Mouse (Mus musculus) gastrocnemius, adult 2 months (tissue): ENCODE data around the gene Myef2. TPM values are rescaled to one million over a fixed set of nuclear protein-coding genes. Genes with fewer than 3 reads are reported as not detected.

Experiments
- DNase-seq: peaks from one replicate; pipeline ENCODE4 v3.0.0; 2022
- H3K27ac ChIP-seq: fragments of 200-600 bp; 2 replicates; pipeline ENCODE4 v1.8.1; 2022; ENCODE audit warnings: mild to moderate bottlenecking
- H3K4me3 ChIP-seq: fragments of 200-600 bp; 2 replicates; pipeline ENCODE4 v1.8.1; 2022; ENCODE audit warnings: mild to moderate bottlenecking, moderate library complexity
- CTCF ChIP-seq: fragments of 200-600 bp; IDR thresholded peaks from 2 replicates; pipeline ENCODE4 v1.8.1; 2022; ENCODE audit warnings: antibody characterized with exemption, mild to moderate bottlenecking, moderate library complexity
- intact Hi-C: fragments of 180-260 bp; cut with DNase I; formaldehyde crosslinking; loops from one replicate; pipeline ENCODE4 v1.15.1; 2025
- long read RNA-seq, 2 experiments: library from polyadenylated mRNA; stranded (forward); transcript quantifications; one replicate each; pipeline ENCODE4 v2.0.0; 2021
- total RNA-seq, 2 experiments: library from RNA; stranded (reverse); gene quantifications; 2 replicates each; pipeline ENCODE4 v1.2.3; 2021

Myef2 gene
- 1 to 10 TPM; 2.8 to 3.0 TPM for total RNA-seq
- long read RNA-seq, experiment 1 = 0 reads
- long read RNA-seq, experiment 2, partial matches to known transcripts = 0 of 1 reads
- long read RNA-seq, experiment 2, other reads (novel, unspliced or antisense) = 1 of 1 reads

DNA sequence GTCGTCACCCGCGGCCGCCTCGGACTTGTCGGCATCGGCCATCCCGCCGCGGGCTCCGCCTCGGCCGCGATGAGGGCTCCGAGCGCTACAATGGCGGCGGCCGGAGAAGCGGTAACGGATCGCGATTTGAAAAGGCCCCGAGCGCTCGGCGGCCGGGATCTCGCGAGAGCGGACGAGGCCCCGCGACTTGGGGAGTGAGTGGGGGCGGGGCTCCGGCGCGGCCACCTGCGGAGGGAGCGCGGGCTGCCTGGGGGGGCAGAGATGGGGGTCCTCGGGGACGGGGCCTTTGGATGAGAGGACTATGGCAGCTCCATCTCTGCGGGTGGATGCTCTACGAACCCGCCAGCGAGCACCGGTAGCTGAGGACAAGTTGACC, at the start of gene Myef2:
Myef2 (minus strand) TSS at position 185 of the 376 bp plus-strand sequence.
- intact Hi-C loops = no loop called here
- peak; percentile 86 for DNase-seq
- Histone ChIP-seq H3K27ac (peak within 1 kb of the TSS; percentile 73), H3K4me3 (peak within 1 kb of the TSS; percentile 78)
- TF ChIP-seq CTCF = no peak

DNA sequence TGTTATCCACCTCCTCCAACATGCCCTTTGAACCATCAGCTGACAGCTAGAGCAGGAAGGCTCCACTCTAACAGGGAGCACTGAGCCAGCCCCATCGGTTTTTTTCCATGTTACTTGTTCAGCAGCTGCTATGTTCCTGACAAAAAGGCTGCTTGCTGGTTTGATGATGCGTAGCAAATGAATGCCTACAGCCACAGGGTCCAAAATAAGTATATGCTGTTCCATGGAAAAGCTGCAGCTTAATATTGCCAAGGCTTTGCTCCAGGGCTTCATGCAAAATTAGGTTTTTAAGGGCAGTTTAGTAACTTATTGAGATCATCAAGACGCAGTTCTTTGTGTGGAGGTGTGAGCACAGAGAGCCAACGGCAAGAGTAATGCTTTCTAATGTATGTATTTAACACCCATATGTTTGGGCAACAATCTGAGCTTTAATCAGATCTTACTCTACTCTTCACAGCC, 38.6 kb upstream of the Myef2 start:
- intact Hi-C loops = no loop called here
- no peak for DNase-seq
- TF ChIP-seq CTCF = no peak
- H3K27ac ChIP-seq = no peak overlapping the region
- no peak overlapping the region for H3K4me3 ChIP-seq

DNA sequence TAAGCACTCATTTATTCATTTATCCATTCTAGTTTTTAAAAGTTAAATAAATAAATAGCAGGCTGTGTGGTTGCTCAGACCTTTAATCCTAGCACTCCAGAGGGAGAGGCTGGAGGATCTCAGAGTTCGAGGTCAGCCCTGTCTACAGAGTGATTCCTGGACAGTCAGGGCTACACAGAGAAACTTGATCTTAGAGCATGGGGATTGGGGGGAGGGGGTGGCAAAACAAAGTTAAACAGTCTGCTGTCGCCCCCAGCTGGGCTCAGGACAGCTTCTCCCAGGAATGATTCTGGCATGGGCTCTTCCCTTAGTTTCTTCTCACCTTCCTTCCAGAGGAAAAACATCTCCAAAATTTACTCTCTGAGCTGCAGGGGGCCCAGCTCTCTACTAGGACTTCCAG, 32.0 kb upstream of the Myef2 start:
- intact Hi-C loops = no loop called here
- TF ChIP-seq CTCF = no peak
- Histone ChIP-seq H3K4me3 (no peak overlapping the region), H3K27ac (no peak overlapping the region)
- DNase-seq = no peak

DNA sequence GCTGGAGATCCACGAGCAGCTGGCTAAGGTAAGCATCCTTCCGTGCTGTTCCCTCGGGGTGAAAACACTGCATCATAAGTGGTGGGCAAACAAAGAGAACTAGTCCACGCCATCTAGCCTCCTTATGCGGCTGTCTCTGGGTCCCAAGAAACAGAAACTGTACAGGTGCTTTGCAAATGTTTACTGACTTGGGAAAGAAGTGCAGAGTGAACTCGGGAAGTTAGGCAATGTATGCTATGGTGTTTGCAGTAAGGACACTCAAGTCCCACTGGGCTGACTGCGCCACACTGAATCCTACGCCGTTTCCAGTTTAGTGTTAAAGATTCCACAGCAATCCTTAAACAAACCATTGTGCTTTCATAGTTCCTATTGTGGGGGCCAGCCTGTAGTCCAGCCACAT, 30.8 kb upstream of the Myef2 start:
- no peak for TF ChIP-seq CTCF
- H3K4me3 ChIP-seq = no peak overlapping the region
- intact Hi-C loops = no loop called here

DNA sequence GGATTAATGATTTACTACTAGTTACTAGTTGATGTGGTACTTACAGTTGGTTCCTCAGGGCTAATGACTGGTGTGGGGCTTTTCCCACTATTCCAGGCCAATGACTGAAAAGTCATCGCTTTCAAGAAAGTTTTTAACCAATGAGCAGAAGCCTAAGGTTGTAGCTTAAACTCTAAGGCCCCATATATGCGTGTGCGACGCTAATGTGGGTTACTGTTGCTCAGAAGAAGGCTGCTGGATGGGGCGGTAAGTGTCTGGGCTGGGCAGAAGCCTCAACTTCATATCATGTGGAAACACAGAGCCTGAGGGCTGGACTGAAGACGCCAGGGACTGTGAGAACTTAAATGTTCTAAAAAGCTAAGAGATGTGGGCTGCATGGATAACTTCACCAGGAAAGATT, 28.9 kb upstream of the Myef2 start, which contains the start of gene Slc12a1:
Slc12a1 (plus strand) TSS at position 118 of the 400 bp plus-strand sequence.
- no peak for TF ChIP-seq CTCF
- intact Hi-C loops = no loop called here

More for the DNA sequence above, 30.8 kb upstream of the Myef2 start:
- DNase-seq = no peak
- H3K27ac ChIP-seq = no peak overlapping the region

DNA sequence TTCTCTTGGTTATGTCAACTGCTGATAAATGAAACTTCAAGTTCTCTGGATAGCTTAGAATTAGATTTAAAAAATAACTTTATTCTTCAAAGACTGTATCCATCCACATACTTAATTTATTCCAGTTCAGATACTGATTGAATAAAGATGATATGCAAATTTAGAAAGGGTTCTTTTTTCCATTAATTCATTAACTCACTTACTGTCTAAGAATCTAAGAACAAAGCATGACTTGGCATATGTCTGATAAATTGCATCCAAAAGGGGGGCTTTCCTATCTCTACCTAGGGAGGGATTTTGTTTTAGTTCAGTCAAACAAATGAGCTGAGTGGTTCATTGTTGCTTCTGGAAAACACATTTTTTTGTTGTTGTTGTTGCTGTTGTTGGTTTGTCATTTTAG, 18.9 kb upstream of the Myef2 start:
- H3K4me3 ChIP-seq = no peak overlapping the region
- TF ChIP-seq CTCF = no peak
- no peak overlapping the region for H3K27ac ChIP-seq
- no peak for DNase-seq
- intact Hi-C loops = no loop called here

More for the DNA sequence above, 28.9 kb upstream of the Myef2 start, which contains the start of gene Slc12a1:
- H3K4me3 ChIP-seq = no peak within 1 kb of the TSS
- no peak within 1 kb of the TSS for H3K27ac ChIP-seq
- DNase-seq = no peak

DNA sequence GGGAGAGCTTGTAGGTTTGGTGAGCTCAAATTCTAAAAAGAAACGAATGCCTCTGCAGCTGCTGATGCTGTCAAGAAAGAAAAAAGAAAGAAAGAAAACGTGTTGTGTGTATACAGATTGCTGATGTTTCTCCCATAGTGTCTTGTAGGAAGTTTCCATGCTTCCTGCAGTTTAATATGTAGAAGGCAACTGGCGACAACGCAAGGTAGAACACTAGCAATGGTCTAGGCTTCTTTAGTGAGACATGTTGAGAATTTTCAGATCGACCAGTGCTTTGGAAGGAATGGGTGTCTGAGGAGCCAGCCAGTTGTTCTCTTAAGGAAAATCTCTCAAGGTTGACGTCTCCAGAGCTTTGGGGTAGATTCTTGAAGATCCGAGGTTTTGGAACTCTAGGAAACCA, 13.4 kb upstream of the Myef2 start:
- no peak overlapping the region for H3K27ac ChIP-seq
- H3K4me3 ChIP-seq = no peak overlapping the region
- intact Hi-C loops = no loop called here
- DNase-seq = no peak
- no peak for TF ChIP-seq CTCF

DNA sequence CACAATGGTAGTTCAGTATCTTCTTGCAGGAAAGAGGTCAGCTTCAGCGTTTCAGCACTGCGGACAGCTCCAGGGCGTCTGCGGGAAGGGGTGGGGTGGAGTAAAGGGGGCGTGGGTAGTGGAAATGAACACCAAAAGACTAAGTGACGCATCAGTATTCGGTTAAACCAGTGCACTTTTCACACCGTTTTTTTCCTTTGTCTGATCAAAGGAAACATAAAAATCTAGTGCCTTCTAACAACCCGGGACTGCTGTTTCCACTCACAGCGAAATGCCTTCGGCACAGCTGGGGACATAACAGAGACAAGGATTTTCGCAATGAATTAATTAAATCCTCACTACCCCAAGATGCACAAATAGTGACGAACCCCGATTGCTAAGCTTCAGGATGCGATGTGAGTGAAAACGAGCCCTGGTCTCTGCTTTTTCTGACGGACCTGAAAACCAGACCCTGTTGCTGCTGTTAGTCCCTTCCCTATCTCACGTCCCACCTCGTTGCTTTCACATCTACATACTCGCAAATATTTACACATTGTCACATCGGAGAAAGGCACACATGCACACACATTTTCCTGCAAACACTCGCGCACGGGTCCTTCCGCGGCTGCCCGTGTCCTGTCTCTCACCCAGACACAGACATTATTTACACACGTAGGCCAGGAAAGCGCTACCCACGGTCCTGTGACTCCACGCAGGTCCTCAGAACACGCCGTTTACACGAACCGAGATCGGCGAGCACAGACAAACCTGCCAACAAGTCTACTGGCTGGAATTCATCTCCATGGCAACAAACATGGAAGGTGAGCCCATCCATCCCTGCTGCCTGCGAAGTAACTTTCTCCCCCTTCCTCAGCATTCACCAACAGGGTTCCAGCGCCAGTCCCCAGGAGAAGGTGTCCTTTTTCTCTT, 12.7 kb upstream of the Myef2 start, which contains the start of gene Ctxn2:
Ctxn2 (plus strand) TSS at position 790 of the 909 bp plus-strand sequence.
- intact Hi-C loops = no loop called here
- no peak for TF ChIP-seq CTCF
- peak; percentile 72 for DNase-seq
- no peak within 1 kb of the TSS for H3K4me3 ChIP-seq
- H3K27ac ChIP-seq = no peak within 1 kb of the TSS

DNA sequence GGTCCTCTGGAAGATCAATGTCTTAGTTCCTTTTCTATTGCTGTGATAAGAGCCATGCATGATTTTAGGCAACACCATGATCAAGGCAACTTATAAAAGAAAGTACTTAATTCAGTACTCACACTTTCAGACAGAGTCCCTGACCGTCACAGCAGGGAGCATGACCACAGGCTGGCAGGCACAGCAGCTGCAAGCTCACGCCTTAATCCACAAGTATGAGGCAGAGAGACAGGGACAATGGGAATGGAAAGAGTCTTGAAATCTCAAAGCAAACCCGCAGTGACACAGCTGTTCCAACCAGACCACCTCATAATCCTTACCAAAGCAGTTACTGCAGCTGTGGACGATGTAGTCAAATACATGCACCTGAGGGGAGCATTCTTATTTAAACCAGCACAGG, 10.7 kb upstream of the Myef2 start:
- no peak for TF ChIP-seq CTCF
- no peak for DNase-seq
- intact Hi-C loops = no loop called here
- no peak overlapping the region for H3K4me3 ChIP-seq
- H3K27ac ChIP-seq = no peak overlapping the region

DNA sequence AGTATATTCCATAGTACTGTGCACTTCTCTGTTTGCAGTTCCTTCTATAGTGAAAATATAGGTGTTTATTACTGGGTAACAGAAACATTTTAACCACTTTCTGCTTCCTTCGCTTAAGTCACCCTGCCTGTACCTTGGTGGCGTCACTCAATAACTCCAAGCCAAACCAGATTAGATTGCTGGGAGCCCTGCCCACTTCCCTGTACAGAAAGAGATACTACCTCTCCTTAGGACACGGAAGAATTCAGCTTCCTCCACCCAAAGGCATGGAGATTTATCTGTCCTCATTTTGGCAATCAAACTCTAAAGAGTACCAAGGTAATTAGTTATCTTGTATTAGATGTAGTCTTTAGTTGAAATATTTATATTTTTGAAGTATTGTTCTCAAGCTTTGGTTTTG, 3.3 kb upstream of the Myef2 start:
- DNase-seq = no peak
- no peak for TF ChIP-seq CTCF
- no peak overlapping the region for H3K4me3 ChIP-seq
- intact Hi-C loops = no loop called here
- no peak overlapping the region for H3K27ac ChIP-seq

DNA sequence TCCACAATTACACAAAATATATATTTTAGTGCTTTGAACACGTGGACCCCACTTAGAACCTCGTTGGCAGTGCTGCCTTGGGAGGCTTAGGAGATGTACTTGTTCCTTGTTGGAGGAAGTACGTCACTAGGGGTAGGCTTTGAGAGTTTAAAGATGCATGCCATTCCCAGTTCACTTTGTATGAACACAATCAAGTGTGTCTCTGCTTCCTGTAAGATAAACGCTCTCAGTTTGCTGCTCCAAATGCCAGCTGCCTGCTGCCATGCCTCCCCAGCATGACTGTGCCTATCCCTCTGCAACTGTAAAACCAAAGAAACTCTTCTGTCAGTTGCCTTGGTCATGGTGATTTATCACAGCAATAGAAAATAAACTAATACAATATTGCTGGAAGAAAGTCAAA, 2.4 kb upstream of the Myef2 start:
- H3K27ac ChIP-seq = no peak overlapping the region
- no peak for DNase-seq
- intact Hi-C loops = no loop called here
- TF ChIP-seq CTCF = no peak
- no peak overlapping the region for H3K4me3 ChIP-seq

DNA sequence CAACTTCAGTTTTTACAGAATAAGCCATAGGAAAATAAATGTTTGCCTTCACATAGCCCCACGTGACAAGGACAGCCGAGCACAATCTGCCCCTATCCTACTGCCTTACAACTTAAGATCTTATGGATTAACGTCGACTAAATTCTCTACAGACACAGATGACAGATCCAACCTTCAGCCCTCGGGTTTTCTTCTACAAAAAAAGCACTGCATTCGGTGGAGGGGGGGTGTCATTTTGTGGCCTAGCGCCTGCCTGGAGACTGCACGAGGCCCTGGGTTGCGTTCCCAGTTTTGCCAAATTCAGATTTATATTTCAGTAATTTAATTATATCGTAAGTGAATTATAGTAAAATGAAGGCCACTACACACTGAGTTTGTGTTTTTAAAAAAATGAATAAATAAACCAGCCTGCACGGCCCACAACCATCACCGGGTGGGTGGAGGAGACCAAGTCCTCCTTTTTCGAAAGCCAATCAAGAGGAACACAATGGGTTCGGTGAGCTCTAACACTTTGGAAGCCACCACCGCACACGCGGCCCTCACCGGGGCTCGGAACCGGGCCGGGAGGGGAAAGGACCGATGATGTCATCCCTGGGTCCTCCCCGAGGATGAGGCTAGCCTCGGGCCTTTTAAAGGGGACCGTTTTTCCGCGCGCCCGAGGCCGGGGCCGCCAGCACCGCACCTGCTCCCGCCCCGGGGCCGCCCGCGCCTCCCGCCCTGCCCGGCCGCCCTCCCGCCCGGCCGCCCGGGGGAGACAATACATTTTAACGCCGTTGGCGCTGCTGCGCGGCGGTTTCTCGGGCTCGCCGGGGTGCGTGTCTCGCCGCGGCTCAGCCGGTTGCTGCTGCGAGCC, 611 bp downstream of the Myef2 start:
- peak; percentile 57 for DNase-seq
- no peak for TF ChIP-seq CTCF
- H3K27ac ChIP-seq = peak overlapping the region; percentile 73
- H3K4me3 ChIP-seq = peak overlapping the region; percentile 78
- intact Hi-C loops = no loop called here

DNA sequence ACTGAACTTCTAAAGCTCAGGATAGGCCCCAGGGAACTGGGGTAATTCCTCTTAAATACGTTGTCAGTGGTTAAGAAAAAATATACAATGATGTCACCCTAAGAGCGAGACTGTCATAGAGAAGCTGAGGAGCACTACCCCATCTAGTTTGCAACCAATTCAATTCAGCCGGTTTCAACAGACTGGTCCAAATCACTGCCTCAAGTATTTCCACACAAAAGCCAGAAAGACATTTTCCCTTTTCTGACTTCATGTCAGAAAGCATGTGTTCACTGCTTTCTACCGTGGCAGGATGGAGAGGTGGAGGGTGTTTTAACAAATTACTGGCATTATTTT, 1.2 kb downstream of the Myef2 start:
- no peak for TF ChIP-seq CTCF
- peak overlapping the region; percentile 78 for H3K4me3 ChIP-seq
- no peak for DNase-seq
- intact Hi-C loops = no loop called here
- no peak overlapping the region for H3K27ac ChIP-seq
